Mouse (Mus musculus) gastrocnemius, adult 2 months (tissue): ENCODE measurements at regions not wholly inside any gene's neighbourhood (a gene's known extent, or its start where the extent isn't known, plus 50 kb on each side); places are given as distances from the start of the nearest gene placed in this dataset.

Experiments
- DNase-seq: peaks from one replicate; pipeline ENCODE4 v3.0.0; 2022
- H3K27ac ChIP-seq: fragments of 200-600 bp; 2 replicates; pipeline ENCODE4 v1.8.1; 2022; ENCODE audit warnings: mild to moderate bottlenecking
- H3K4me3 ChIP-seq: fragments of 200-600 bp; 2 replicates; pipeline ENCODE4 v1.8.1; 2022; ENCODE audit warnings: mild to moderate bottlenecking, moderate library complexity
- CTCF ChIP-seq: fragments of 200-600 bp; IDR thresholded peaks from 2 replicates; pipeline ENCODE4 v1.8.1; 2022; ENCODE audit warnings: antibody characterized with exemption, mild to moderate bottlenecking, moderate library complexity
- intact Hi-C: fragments of 180-260 bp; cut with DNase I; formaldehyde crosslinking; loops from one replicate; pipeline ENCODE4 v1.15.1; 2025

DNA sequence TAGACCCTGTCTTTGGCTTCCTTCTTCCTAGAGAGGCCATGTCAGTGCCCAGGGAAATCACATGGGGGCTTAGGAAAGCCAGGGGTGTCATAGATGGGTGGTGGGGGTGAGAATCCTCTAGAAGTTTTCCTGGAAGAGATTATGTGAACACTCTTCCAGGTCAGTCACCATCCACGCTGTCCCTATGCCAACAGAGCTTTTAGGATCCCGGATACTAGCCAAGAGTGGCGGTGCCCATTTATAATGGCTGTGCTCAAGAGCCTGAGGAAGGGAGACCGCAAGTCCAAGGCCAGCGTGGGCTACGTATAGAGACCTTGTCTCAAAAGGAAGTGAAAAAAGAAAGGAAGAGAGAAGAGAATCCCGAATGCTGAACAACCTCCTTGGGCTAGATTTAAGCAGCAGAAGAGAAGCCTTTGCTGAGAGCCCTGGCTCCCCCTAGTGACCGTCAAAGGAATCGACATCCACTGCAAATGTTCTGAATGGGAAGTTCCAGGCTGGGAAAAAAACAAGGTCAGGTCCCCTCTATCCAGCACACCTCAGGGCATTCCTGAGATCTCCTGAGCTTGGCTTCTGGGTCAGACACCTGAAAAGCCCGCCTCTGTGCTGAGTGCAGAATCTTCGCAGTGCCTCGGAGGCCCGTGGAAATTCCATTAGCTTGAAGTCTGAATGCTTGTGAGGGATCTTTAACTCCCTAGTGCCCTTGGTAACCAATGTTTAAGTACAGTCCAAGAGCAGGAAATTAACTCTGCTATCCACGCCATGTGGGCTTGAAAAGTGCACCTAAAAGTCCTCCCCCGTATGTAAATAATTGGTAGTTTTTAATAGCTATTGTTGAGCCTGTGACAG is 50.5 kb upstream of the Cdh5 start:
- peak overlapping the region; percentile 46 for H3K4me3 ChIP-seq
- H3K27ac ChIP-seq, result no peak overlapping the region
- peak; percentile 90 for TF ChIP-seq CTCF
- DNase-seq, result peak; percentile 58
- intact Hi-C loops, result no loop called here

DNA sequence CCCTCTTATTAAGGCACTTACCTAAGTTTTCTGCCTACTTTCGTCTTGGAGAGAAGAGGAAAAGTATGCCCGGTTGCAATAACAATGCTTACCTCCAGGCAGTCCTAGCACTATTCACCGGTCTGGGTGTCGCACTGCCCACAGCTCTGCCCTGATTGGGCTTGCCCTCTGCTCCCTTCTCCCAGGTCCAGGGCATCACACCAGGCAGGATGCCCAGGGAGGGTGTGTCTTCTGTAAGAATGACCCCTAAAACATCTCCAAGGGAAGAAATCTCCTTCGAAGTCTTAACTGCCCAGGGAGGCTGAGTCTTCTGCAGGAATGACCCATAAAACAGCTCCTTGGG is 49.9 kb upstream of the Cdh5 start:
- intact Hi-C loops, result no loop called here
- TF ChIP-seq CTCF, result no peak
- Histone ChIP-seq H3K27ac (no peak overlapping the region), H3K4me3 (no peak overlapping the region)
- DNase-seq, result no peak
